In the genomic region with DNA sequence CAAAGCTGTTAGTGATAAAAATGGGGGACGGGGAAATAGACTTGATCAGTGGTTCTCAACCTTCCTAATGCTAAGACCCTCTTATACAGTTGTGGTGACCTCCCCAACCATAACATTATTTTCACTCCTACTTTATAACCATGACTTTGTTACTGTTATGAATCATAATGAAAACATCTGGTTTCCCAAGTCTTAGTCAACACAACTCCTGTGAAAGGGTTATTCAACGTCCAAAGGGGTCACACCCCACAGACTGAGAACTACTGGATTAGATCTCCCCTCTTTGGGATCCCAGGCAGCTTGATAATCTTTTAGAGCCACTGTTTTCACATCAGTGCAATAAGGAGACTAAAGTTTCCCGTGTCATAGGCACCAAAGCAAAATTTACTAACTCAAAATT, we compare ENCODE assay signal across 22 mouse cellular contexts.
DNase-seq lines count a peak whose midpoint lies in the region; TF ChIP-seq lines count a peak whose summit lies in the region.
"Had no signal": no experiment of that assay in that cellular context is flagged by ENCODE, and none has a peak within 500 bp of the region (broad histone marks: within the 10 kb centered on the region; RNA-seq: fewer than 3 reads in every experiment).

No protein-coding gene starts in this region.

- no peak for TF ChIP-seq CTCF in CH12.LX (conservative IDR thresholded peaks at IDR 0.05 in 1 of 2, IDR thresholded peaks at IDR 0.05 in 1 of 2; ENCODE audit: low read depth in 2 of 2, low read length in 2 of 2)
- no peak for TF ChIP-seq CTCF in embryonic fibroblast, embryonic 13.5 days (IDR thresholded peaks at IDR 0.05; ENCODE audit: borderline replicate concordance, insufficient read depth, low read length)

- no peak overlapping the region for H3K4me3 ChIP-seq in CH12.LX (replicated peaks in 1 of 3; ENCODE audit: low read depth in 2 of 3, low read length in 2 of 3, poor library complexity in 1 of 3)
- no peak overlapping the region for H3K4me3 ChIP-seq in embryonic fibroblast, embryonic 13.5 days (ENCODE audit: insufficient read depth, low read length)
- H3K4me3 ChIP-seq: embryonic facial prominence, embryonic 10.5 days; embryonic facial prominence, embryonic 12.5 days; erythroblast, embryonic 14.5 days; forebrain, embryonic 13.5 days; forebrain, embryonic 15.5 days had no signal

- H3K79me2 ChIP-seq in CH12.LX (replicated peaks; ENCODE audit: control insufficient read depth, extremely low read depth, insufficient read depth, poor library complexity, severe bottlenecking) = no peaks in the 10 kb centered on the region

- DNase-seq in 3T3-L1 (ENCODE audit: low read depth, low spot score) = peak; percentile 18
- DNase-seq in CH12.LX (ENCODE audit: extremely low read depth) = no peak
- DNase-seq in urinary bladder, postnatal 10 days (ENCODE audit: low spot score) = no peak
- DNase-seq in kidney, postnatal 25 days = no peak
- no peak for DNase-seq in urinary bladder, postnatal 36 days (ENCODE audit: low spot score in 2 of 2)
- DNase-seq: adrenal gland, adult 8-10 months; adrenal gland, postnatal 14 days; adrenal gland, postnatal 36 days; B cell, adult 2 months; cerebellum, adult 11-12 months; cerebellum, adult 2 months; cerebellum, adult 9-10 months; cerebellum, postnatal 10 days; cerebellum, postnatal 25 days; forebrain, postnatal 0 days had no signal

- dilution Hi-C loops in CH12.LX (cut with MboI; ENCODE audit: extremely low pct_ligation_motif_present, extremely low pct_unique_long_range_greater_than_20kb, low sequenced_read_pairs) = no loop called here

- no peak overlapping the region for H3K9ac ChIP-seq in CH12.LX (ENCODE audit: insufficient read depth, low read depth)
- H3K9ac ChIP-seq: embryonic facial prominence, embryonic 12.5 days; forebrain, embryonic 13.5 days; forebrain, embryonic 15.5 days; forebrain, postnatal 0 days had no signal

- peaks cover 26 to 55% of the 10 kb centered on the region in 2 experiments for H3K4me1 ChIP-seq in CH12.LX (ENCODE audit: control insufficient read depth in 1 of 2, insufficient read depth in 2 of 2)
- H3K4me1 ChIP-seq in embryonic fibroblast, embryonic 13.5 days (ENCODE audit: control insufficient read depth, insufficient read depth, low read length) = peaks cover 3% of the 10 kb centered on the region; the same call in 1 of the 2 replicates
- H3K4me1 ChIP-seq: embryonic facial prominence, embryonic 10.5 days; embryonic facial prominence, embryonic 12.5 days had no signal

- TF ChIP-seq EP300 in CH12.LX (IDR thresholded peaks at IDR 0.05; ENCODE audit: low read length) = no peak; the same call in 1 of the 2 replicates

- no peak for TF ChIP-seq RAD21 in CH12.LX (IDR thresholded peaks at IDR 0.05; ENCODE audit: low read depth, low read length)

- H3K9me3 ChIP-seq in CH12.LX (replicated peaks; ENCODE audit: low read length) = peaks cover 6% of the 10 kb centered on the region
- H3K9me3 ChIP-seq: embryonic facial prominence, embryonic 10.5 days; embryonic facial prominence, embryonic 12.5 days; forebrain, embryonic 13.5 days; forebrain, embryonic 15.5 days had no signal

- no peaks in the 10 kb centered on the region for H3K27me3 ChIP-seq in CH12.LX (replicated peaks)
- H3K27me3 ChIP-seq: embryonic facial prominence, embryonic 12.5 days; forebrain, embryonic 13.5 days; forebrain, embryonic 15.5 days; Patski had no signal

- no peak for TF ChIP-seq POLR2A in CH12.LX (IDR thresholded peaks at IDR 0.05; ENCODE audit: low read depth, low read length)
- no peak for TF ChIP-seq POLR2A in embryonic fibroblast, embryonic 13.5 days (IDR thresholded peaks at IDR 0.05; ENCODE audit: low read depth, low read length)

- in situ Hi-C loops in CH12.LX (cut with MboI; ENCODE audit: low pct_ligation_motif_present, low pct_unique_long_range_greater_than_20kb, low sequenced_read_pairs) = no loop called here

- no peak overlapping the region for H3K27ac ChIP-seq in CH12.LX (ENCODE audit: insufficient read depth, low read depth)
- H3K27ac ChIP-seq in embryonic fibroblast, embryonic 13.5 days (ENCODE audit: insufficient read depth, low read length) = peak overlapping the region; percentile 80
- H3K27ac ChIP-seq: embryonic facial prominence, embryonic 10.5 days; embryonic facial prominence, embryonic 12.5 days; forebrain, embryonic 13.5 days; forebrain, embryonic 15.5 days had no signal

- H3K4me2 ChIP-seq in CH12.LX (ENCODE audit: insufficient read depth, low read depth, poor library complexity, severe bottlenecking) = no peak overlapping the region
- H3K4me2 ChIP-seq: embryonic facial prominence, embryonic 12.5 days; forebrain, embryonic 13.5 days; forebrain, embryonic 15.5 days had no signal

- H3K36me3 ChIP-seq in CH12.LX (replicated peaks in 1 of 2; ENCODE audit: control insufficient read depth in 1 of 2, insufficient read depth in 1 of 2, low read length in 1 of 2) = peaks cover 0 to 1% of the 10 kb centered on the region in 2 experiments
- H3K36me3 ChIP-seq: embryonic facial prominence, embryonic 10.5 days; embryonic facial prominence, embryonic 12.5 days; forebrain, embryonic 15.5 days had no signal

TF ChIP-seq in CH12.LX, 34 proteins besides CTCF, POLR2A, EP300 and RAD21:
- TF ChIP-seq BHLHE40 (IDR thresholded peaks at IDR 0.05; ENCODE audit: low read depth, low read length) = no peak
- TF ChIP-seq RCOR1 (conservative IDR thresholded peaks at IDR 0.05; ENCODE audit: low read depth, low read length) = no peak
- TF ChIP-seq CHD2 (IDR thresholded peaks at IDR 0.05; ENCODE audit: low read length) = no peak
- TF ChIP-seq TBP (conservative IDR thresholded peaks at IDR 0.05; ENCODE audit: low read depth, low read length) = no peak
- no peak for TF ChIP-seq CHD1 (IDR thresholded peaks at IDR 0.05; ENCODE audit: low read depth, low read length)
- no peak for TF ChIP-seq MXI1 (IDR thresholded peaks at IDR 0.05; ENCODE audit: low read depth, low read length)
- peak; percentile 56 for TF ChIP-seq IRF4 (IDR thresholded peaks at IDR 0.05; ENCODE audit: low read depth, low read length)
- peak; percentile 30; the same call in 1 of the 2 replicates for TF ChIP-seq JUN (IDR thresholded peaks at IDR 0.05; ENCODE audit: insufficient read depth, low read depth, low read length)
- no peak for TF ChIP-seq MAFK (IDR thresholded peaks at IDR 0.05; ENCODE audit: insufficient replicate concordance, low read length)
- peak; percentile 61; the same call in 1 of the 2 replicates for TF ChIP-seq JUND (conservative IDR thresholded peaks at IDR 0.05; ENCODE audit: low read depth, low read length)
- no peak for TF ChIP-seq ZMIZ1 (IDR thresholded peaks at IDR 0.05; ENCODE audit: low read depth, low read length)
- no peak for TF ChIP-seq TCF12 (IDR thresholded peaks at IDR 0.05; ENCODE audit: low read depth, low read length)
- TF ChIP-seq SIN3A (IDR thresholded peaks at IDR 0.05; ENCODE audit: low read length) = no peak
- TF ChIP-seq MEF2A (IDR thresholded peaks at IDR 0.05; ENCODE audit: borderline replicate concordance, low read depth, low read length) = no peak
TF ChIP-seq in CH12.LX: peak in this region for 3.
